Mouse (Mus musculus): Measurements from ENCODE around the gene Lsamp.

GRCm38 (mm10) chr16:41343431-41343830 is 1359.3 kb downstream of the Lsamp start:
- TF ChIP-seq POLR2A (IDR thresholded peaks at IDR 0.05; ENCODE audit: low read depth, low read length): no peak
- no peak for TF ChIP-seq CTCF (conservative IDR thresholded peaks at IDR 0.05 in 1 of 2, IDR thresholded peaks at IDR 0.05 in 1 of 2; ENCODE audit: low read depth in 2 of 2, low read length in 2 of 2)
- TF ChIP-seq TCF12 (IDR thresholded peaks at IDR 0.05; ENCODE audit: low read depth, low read length): no peak
- TF ChIP-seq UBTF (IDR thresholded peaks at IDR 0.05; ENCODE audit: low read depth, low read length): no peak
- no peak for TF ChIP-seq CHD2 (IDR thresholded peaks at IDR 0.05; ENCODE audit: low read length)
- no peak for TF ChIP-seq EP300 (IDR thresholded peaks at IDR 0.05; ENCODE audit: low read length)
- TF ChIP-seq PAX5 (IDR thresholded peaks at IDR 0.05; ENCODE audit: low read length): no peak
- no peak for TF ChIP-seq USF1 (IDR thresholded peaks at IDR 0.05; ENCODE audit: low read depth, low read length)
- TF ChIP-seq GABPA (IDR thresholded peaks at IDR 0.05; ENCODE audit: insufficient replicate concordance, low read depth, low read length): no peak
